Mouse (Mus musculus): ENCODE results near the gene Mlec.
"Not testable (repeated sequence)": the region's sequence is repeated elsewhere in the genome, so short reads cannot be mapped to it uniquely, and the experiment has no call there.

The Mlec gene

DNA sequence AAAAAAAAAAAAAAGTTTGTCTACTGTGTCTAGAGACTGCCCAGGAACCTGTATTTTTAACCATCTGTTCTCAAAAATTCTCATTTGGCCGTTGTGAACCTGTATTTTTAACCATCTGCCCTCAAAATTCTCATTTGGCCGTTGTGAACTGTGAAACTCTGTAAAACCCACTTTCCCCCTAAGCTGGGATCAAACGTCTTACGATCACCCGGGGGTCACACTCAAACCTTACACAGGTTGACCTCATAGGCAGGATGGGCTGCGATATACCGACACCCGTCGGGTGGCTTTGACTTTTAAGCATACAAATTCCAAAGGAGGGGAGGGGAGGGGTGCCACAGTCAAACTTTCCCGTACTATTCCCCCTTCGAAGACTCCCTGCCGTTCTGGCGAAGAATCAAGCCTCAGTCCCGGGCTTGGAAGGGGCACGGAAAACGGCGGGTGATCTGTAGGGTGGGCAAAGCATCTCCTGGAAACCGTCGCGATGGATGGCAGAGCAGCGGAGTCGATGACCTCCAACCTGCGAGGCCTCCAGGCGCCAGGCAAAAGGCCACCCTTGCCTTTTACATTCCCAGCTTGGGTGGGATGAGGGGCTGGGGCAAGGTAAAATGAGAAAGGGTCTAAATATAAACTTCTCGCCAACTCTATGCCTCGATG, 918 bp downstream of the Mlec start:
- in situ Hi-C loops (cut with MboI; ENCODE audit: low pct_unique_long_range_greater_than_20kb in 1 of 2, low sequenced_read_pairs in 2 of 2, unreplicated experiment in 1 of 2), result no loop called here

GRCm38 (mm10) chr5:115156401-115156800, 1.6 kb downstream of the Mlec start:
- in situ Hi-C loops (cut with MboI; ENCODE audit: low pct_unique_long_range_greater_than_20kb in 1 of 2, low sequenced_read_pairs in 2 of 2, unreplicated experiment in 1 of 2), result no loop called here

DNA sequence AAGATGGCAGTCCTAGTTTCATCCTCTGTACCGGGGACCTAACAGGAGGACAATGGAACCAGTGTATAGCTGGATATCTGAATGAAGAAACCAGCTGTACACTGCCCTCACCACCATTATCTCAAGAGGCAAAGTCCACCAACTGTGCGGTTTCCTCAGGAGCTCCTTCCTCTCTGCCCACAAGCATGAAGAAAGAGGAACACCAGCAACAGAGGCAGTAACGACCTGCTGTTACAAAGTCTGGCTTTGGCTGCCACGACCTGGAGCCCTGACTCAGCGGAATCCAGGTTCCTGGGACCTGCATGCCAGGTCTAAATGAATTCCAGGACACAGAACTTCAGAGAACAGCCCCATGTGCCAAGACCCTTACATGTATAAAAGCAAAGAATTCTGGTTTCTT, 2.1 kb downstream of the Mlec start:
- in situ Hi-C loops (cut with MboI; ENCODE audit: low pct_unique_long_range_greater_than_20kb in 1 of 2, low sequenced_read_pairs in 2 of 2, unreplicated experiment in 1 of 2), result no loop called here

DNA sequence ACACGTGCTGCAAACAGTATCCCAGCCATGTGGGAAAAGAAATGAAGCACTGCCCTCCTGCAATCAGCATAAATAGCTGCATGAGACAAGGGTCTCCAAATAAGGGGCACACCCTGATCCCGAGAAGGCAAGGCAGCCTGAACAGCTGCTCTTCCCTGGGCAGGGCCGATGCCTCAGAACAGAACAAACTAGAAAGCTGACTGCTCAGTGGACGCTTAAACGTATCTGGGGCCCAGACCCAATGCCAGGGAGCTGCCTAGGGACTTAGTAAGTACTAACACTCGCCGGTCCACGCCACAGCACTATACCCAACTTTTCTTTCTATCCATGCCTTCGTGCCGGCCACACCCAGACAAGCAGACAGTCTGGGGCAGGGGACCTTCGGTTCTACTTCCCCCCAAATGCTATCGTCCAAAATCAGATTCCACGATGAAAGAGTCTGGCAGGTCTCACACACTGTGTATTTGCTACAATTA, 2.8 kb downstream of the Mlec start:
- in situ Hi-C loops (cut with MboI; ENCODE audit: low pct_unique_long_range_greater_than_20kb in 1 of 2, low sequenced_read_pairs in 2 of 2, unreplicated experiment in 1 of 2), result no loop called here

- in situ Hi-C loops (cut with MboI; ENCODE audit: low pct_unique_long_range_greater_than_20kb in 1 of 2, low sequenced_read_pairs in 2 of 2, unreplicated experiment in 1 of 2), result no loop called here
Measured at GRCm38 (mm10) chr5:115152132-115152956, 5.6 kb downstream of the Mlec start.

DNA sequence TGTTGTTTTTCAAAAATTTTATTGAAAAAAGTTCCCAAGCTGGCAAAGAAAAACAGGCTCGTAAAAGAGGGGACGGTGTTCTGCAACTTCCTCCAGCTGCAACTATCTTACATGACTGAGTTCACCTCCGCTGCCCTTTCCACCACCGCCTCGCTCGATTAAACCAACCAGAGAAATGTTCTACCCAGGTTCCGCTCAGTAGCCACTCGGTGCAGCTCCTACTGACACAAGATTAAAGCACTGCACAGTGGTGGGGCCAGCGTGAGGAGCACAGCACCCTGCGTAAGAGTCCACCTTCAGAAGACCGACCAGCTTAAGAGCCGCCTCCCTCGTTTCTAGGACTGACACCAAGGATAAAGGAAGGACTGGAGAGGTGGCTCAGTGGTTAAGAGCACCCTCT, 6.5 kb downstream of the Mlec start:
- in situ Hi-C loops (cut with MboI; ENCODE audit: low pct_unique_long_range_greater_than_20kb in 1 of 2, low sequenced_read_pairs in 2 of 2, unreplicated experiment in 1 of 2), result no loop called here

GRCm38 (mm10) chr5:115150991-115151390, 7.0 kb downstream of the Mlec start:
- in situ Hi-C loops (cut with MboI; ENCODE audit: low pct_unique_long_range_greater_than_20kb in 1 of 2, low sequenced_read_pairs in 2 of 2, unreplicated experiment in 1 of 2), result no loop called here

DNA sequence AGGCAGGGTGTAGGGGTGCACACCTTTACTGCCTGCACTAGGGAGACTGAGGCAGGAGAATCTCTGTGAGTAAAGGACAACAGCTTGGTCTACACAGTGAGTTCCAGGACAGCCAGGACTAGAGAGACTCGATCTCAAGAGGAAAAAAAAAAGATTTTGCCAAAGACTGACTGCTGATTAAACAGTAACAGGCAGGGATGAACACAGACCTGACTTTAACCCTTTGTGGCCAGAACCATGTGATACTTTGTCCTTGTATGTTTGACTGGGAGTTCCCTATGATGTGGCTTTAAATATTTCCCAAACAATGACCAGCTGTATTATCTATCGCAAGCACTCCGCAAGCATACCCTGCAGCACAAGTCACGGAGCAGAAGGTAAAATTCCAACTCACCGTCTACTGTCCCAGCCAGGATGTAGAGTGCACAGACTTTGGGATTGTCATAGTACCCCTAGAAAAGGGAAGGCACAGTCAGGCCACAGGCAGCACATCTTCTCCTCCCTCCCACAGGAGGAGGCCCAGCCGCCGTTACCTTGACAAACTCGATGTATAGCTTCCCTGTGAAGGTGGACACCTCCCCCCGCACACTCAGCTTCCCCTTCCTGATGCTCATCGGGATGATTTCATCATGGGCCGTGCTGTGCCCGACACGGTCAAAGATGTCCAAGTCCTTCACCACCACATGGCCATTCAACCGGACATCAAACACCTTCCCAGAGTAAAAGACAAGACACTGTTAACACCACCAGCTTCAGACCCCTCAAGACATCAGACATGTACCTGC, 8.1 kb downstream of the Mlec start:
- in situ Hi-C loops (cut with MboI; ENCODE audit: low pct_unique_long_range_greater_than_20kb in 1 of 2, low sequenced_read_pairs in 2 of 2, unreplicated experiment in 1 of 2), result no loop called here

DNA sequence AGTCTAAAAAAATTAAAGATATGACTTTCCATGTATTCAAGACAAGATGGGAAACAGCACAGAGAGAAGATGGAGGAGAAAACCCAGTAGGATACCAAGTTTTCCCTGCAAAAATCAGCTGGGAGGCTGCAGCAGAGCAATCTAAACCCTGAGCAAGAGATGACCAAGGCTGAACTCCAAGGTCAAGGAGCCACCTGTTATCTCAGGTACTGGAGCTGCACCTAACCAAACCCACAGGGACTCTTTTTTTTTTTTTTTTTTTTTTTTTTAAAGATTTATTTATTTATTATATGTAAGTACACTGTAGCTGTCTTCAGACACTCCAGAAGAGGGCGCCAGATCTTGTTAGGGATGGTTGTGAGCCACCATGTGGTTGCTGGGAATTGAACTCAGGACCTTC, 9.1 kb downstream of the Mlec start:
- in situ Hi-C loops (cut with MboI; ENCODE audit: low pct_unique_long_range_greater_than_20kb in 1 of 2, low sequenced_read_pairs in 2 of 2, unreplicated experiment in 1 of 2), result not testable (repeated sequence)

DNA sequence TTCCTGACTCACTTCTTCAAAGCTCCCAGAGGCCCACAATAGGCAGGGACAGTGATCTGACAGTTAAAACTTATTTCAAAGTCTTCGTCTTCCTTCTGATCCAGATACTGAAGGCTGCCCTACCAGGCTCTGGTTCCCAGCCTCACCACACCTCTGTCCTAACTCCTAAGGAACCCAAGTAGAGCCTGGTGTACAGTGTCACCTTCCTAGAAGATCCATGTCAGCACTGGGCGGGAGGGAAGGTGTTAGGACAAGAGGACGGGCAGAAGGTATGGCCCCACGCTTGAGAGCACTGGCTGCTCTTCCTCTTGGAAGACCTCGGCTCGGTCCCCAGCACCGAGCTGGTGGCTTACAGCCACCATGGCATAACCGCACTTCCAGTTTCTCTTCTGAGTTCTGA, 9.6 kb downstream of the Mlec start:
- in situ Hi-C loops (cut with MboI; ENCODE audit: low pct_unique_long_range_greater_than_20kb in 1 of 2, low sequenced_read_pairs in 2 of 2, unreplicated experiment in 1 of 2), result no loop called here

GRCm38 (mm10) chr5:115147388-115147787, 10.6 kb downstream of the Mlec start:
- in situ Hi-C loops (cut with MboI; ENCODE audit: low pct_unique_long_range_greater_than_20kb in 1 of 2, low sequenced_read_pairs in 2 of 2, unreplicated experiment in 1 of 2), result no loop called here

DNA sequence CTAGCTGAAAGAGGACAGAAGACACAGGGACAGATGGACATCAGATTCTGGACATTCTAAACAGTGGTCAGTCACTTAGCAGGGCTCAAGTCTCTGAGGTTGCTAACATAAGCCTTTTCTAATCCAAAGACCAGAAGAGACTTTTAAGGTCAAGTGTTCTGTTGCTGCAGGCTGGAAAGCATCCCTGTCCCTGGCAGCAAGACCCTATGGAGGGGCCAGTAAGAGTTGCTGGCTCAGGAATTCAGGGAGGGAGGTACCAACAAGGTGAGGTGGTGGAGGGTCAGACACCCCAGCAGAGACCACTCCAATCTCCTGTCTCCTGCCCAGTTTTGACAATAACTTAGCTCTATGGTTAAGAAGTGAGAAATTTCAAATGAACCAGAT, 11.2 kb downstream of the Mlec start:
- in situ Hi-C loops (cut with MboI; ENCODE audit: low pct_unique_long_range_greater_than_20kb in 1 of 2, low sequenced_read_pairs in 2 of 2, unreplicated experiment in 1 of 2), result no loop called here

- in situ Hi-C loops (cut with MboI; ENCODE audit: low pct_unique_long_range_greater_than_20kb in 1 of 2, low sequenced_read_pairs in 2 of 2, unreplicated experiment in 1 of 2), result no loop called here
Measured at GRCm38 (mm10) chr5:115145976-115146746, 11.8 kb downstream of the Mlec start.

- in situ Hi-C loops (cut with MboI; ENCODE audit: low pct_unique_long_range_greater_than_20kb in 1 of 2, low sequenced_read_pairs in 2 of 2, unreplicated experiment in 1 of 2), result no loop called here
Measured at GRCm38 (mm10) chr5:115145253-115145968, 12.6 kb downstream of the Mlec start.

- in situ Hi-C loops (cut with MboI; ENCODE audit: low pct_unique_long_range_greater_than_20kb in 1 of 2, low sequenced_read_pairs in 2 of 2, unreplicated experiment in 1 of 2), result no loop called here
Measured at GRCm38 (mm10) chr5:115144471-115144870, 13.5 kb downstream of the Mlec start.

DNA sequence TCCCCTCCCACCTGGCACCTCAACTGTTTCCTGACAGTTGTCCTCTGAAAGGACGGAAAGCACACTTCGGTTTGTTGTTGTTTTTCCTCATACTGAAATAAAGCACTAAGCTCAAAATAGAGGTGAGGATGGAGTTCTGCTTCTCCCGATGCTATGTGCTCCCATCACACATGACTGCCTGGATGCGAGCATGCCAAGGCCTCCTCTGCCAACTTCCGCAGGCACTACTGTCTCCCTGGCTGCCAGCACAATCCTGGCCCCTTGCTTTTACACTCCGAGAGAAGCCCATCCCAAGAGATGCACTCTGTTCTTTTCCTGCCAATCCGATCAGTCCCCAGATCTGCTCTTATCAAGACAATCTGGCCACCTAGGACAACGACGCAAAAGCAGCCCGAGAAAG, 14.4 kb downstream of the Mlec start:
- in situ Hi-C loops (cut with MboI; ENCODE audit: low pct_unique_long_range_greater_than_20kb in 1 of 2, low sequenced_read_pairs in 2 of 2, unreplicated experiment in 1 of 2), result no loop called here

DNA sequence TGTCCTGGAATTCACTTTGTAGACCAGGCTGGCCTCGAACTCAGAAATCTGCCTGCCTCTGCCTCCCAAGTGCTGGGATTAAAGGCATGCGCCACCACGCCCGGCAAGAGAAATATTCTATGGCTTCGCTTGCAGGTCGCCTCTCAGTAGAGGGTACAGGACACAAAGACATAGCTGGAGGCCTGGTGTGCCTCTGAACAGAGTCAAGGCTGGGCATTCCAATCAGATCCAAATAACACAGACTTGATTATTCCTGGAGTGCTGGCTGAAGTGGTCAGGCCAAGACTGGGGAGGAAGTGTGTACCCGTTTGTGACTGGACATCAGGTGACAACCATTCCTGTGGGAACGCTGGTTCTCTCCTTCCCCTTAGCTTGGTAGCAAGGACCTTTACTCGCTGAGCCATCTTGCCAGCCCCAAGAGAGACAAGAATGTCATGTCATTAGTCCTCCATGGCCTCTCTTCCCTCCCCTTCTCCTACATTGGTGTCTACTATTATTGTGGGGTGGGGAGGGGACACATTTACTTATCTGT, 15.7 kb downstream of the Mlec start:
- in situ Hi-C loops (cut with MboI; ENCODE audit: low pct_unique_long_range_greater_than_20kb in 1 of 2, low sequenced_read_pairs in 2 of 2, unreplicated experiment in 1 of 2), result no loop called here

DNA sequence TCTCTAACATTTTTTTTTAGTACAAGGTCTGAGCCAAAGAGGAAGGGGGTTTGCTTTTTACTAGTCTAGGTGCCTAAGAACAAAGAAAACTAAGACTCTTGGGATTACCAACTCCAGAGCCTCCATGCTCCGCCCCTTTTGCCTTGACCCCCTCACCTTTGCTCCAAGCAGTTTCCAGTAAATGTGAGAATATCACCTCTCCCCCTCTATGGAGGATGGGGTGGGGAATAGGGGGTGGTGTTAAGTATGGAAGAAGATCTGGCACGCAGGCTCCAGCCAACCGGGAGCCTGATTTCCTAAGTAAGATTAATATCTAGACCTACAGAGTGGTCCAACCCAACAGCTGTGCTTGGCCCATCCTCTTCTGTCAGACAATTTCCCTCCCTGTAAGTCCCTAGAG, 17.3 kb downstream of the Mlec start:
- in situ Hi-C loops (cut with MboI; ENCODE audit: low pct_unique_long_range_greater_than_20kb in 1 of 2, low sequenced_read_pairs in 2 of 2, unreplicated experiment in 1 of 2), result no loop called here
